Mouse (Mus musculus): ENCODE data around the gene Dse.
A peak's percentile ranks its signal among the peaks of the same experiment; 100 is the strongest.
"Not testable (repeated sequence)": the region's sequence is repeated elsewhere in the genome, so short reads cannot be mapped to it uniquely, and the experiment has no call there.

The Dse gene

GRCm38 (mm10) chr10:34207503-34207850, at the start of gene Dse:
Gene Dse, minus strand, starts transcription at chr10:34207715.
- no peak for DNase-seq (ENCODE audit: low spot score in 2 of 2)

GRCm38 (mm10) chr10:34252833-34253232, 45.3 kb upstream of the Dse start:
- not testable (repeated sequence) for DNase-seq (ENCODE audit: low spot score in 2 of 2)

GRCm38 (mm10) chr10:34249594-34249993, 42.1 kb upstream of the Dse start:
- DNase-seq (ENCODE audit: low spot score in 2 of 2): no peak

GRCm38 (mm10) chr10:34247757-34248156, 40.2 kb upstream of the Dse start:
- no peak for DNase-seq (ENCODE audit: low spot score in 2 of 2)

GRCm38 (mm10) chr10:34246106-34246505, 38.6 kb upstream of the Dse start:
- DNase-seq (ENCODE audit: low spot score in 2 of 2): no peak

GRCm38 (mm10) chr10:34244745-34245144, 37.2 kb upstream of the Dse start:
- no peak for DNase-seq (ENCODE audit: low spot score in 2 of 2)

GRCm38 (mm10) chr10:34238536-34238935, 31.0 kb upstream of the Dse start:
- no peak for DNase-seq (ENCODE audit: low spot score in 2 of 2)

GRCm38 (mm10) chr10:34236569-34236968, 29.1 kb upstream of the Dse start:
- DNase-seq (ENCODE audit: low spot score in 2 of 2): no peak

GRCm38 (mm10) chr10:34235384-34235783, 27.9 kb upstream of the Dse start:
- DNase-seq (ENCODE audit: low spot score in 2 of 2): no peak

GRCm38 (mm10) chr10:34233931-34234745, 26.6 kb upstream of the Dse start:
- DNase-seq (ENCODE audit: low spot score in 2 of 2): no peak

GRCm38 (mm10) chr10:34233418-34233817, 25.9 kb upstream of the Dse start:
- no peak for DNase-seq (ENCODE audit: low spot score in 2 of 2)

- DNase-seq (ENCODE audit: low spot score in 2 of 2): no peak
Measured at GRCm38 (mm10) chr10:34230121-34230675, 22.7 kb upstream of the Dse start.

GRCm38 (mm10) chr10:34229491-34229890, 22.0 kb upstream of the Dse start:
- no peak for DNase-seq (ENCODE audit: low spot score in 2 of 2)

- no peak for DNase-seq (ENCODE audit: low spot score in 2 of 2)
Measured at GRCm38 (mm10) chr10:34223660-34224059, 16.1 kb upstream of the Dse start.

GRCm38 (mm10) chr10:34221909-34222620, 14.6 kb upstream of the Dse start:
- no peak for DNase-seq (ENCODE audit: low spot score in 2 of 2)

- DNase-seq (ENCODE audit: low spot score in 2 of 2): no peak
Measured at GRCm38 (mm10) chr10:34218191-34218590, 10.7 kb upstream of the Dse start.

- DNase-seq (ENCODE audit: low spot score in 2 of 2): no peak
Measured at GRCm38 (mm10) chr10:34215667-34216066, 8.2 kb upstream of the Dse start.

GRCm38 (mm10) chr10:34209951-34210350, 2.4 kb upstream of the Dse start:
- DNase-seq (ENCODE audit: low spot score in 2 of 2): no peak

- no peak for DNase-seq (ENCODE audit: low spot score in 2 of 2)
Measured at GRCm38 (mm10) chr10:34208031-34208430, 516 bp upstream of the Dse start.

GRCm38 (mm10) chr10:34206783-34207502, 572 bp downstream of the Dse start:
- peak; percentile 34 to 44 for DNase-seq (ENCODE audit: low spot score in 2 of 2)

- no peak for DNase-seq (ENCODE audit: low spot score in 2 of 2)
Measured at GRCm38 (mm10) chr10:34206436-34206782, 1.1 kb downstream of the Dse start.

- DNase-seq (ENCODE audit: low spot score in 2 of 2): no peak
Measured at GRCm38 (mm10) chr10:34205825-34206224, 1.7 kb downstream of the Dse start.

Measured in cerebellum, postnatal 4 days (tissue).